Mouse (Mus musculus): ENCODE measurements around the gene Crygc. TPM values are rescaled to one million over a fixed set of nuclear protein-coding genes. Genes with fewer than 3 reads are reported as not detected.

Gene Crygc
- polyA plus RNA-seq, 2 experiments = not detected

DNA sequence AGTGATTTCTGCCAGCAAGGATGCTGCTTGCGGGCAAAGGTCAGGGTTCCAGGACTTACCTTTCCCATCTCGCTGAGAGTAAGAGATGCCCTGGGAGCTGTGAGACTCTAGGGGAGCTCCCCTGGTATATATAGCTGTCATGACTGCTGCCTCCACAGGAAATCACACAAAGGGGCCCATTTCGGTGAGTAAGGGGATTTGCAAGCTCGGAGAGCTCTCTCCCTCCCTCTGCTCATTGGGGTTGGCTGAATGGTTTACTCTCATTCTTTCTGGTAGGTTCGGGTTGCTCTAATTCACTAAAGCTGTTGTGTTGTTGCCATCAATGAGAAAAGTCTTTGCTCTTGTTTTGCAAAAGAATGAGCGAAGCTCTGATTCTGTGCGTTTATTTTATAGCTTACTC is 8.7 kb upstream of the Crygc start, which contains the start of gene Crygb:
Crygb (minus strand) TSS at position 101 of the 400 bp plus-strand sequence.
- no peak within 1 kb of the TSS for H3K9ac ChIP-seq (ENCODE audit: low read depth, low read length, severe bottlenecking)
- TF ChIP-seq POLR2A (IDR thresholded peaks at IDR 0.05; ENCODE audit: borderline replicate concordance, extremely low read depth, insufficient read depth, insufficient read length) = no peak
- ATAC-seq (ENCODE audit: low FRiP score, low read depth) (no peak), DNase-seq (ENCODE audit: low spot score) (no peak)
- no peaks in the 10 kb centered on the region for H3K36me3 ChIP-seq (ENCODE audit: control insufficient read depth, insufficient read depth, low read length)
- no peaks in the 10 kb centered on the region for H3K9me3 ChIP-seq (ENCODE audit: control insufficient read depth, low read length)
- H3K27ac ChIP-seq (replicated peaks; ENCODE audit: low read depth, low read length) = no peak within 1 kb of the TSS
- H3K27me3 ChIP-seq (ENCODE audit: control insufficient read depth, insufficient read depth, low read length) = no peaks in the 10 kb centered on the region
- no peaks in the 10 kb centered on the region for H3K4me1 ChIP-seq (ENCODE audit: control insufficient read depth, insufficient read depth, low read length)
- H3K4me2 ChIP-seq (replicated peaks; ENCODE audit: low read depth, low read length, severe bottlenecking) = no peak within 1 kb of the TSS
- no peak within 1 kb of the TSS for H3K4me3 ChIP-seq (replicated peaks; ENCODE audit: low read length)
- 32% methylated on average over 7 of the region's 7 CpGs for WGBS

DNA sequence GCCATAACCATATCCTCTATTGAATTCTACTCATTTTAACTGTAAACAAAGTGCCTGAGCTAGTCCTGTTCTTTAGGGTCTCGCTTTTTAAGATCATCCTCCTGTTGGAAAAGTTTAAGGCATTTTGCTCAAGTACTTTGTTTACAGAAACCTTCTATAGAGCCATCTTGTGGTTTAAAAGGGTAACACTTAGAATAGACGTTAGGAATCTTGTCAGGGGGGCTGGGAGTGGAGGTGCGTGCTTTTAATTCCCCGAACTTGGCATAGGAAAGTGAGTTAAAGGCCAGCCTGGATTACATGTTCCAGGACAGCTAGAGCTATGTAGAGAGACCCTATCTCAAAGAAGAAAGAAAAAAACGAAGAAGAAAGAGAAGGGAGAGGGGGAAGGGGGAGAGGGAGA is 2.1 kb upstream of the Crygc start:
- no peak overlapping the region for H3K4me3 ChIP-seq (replicated peaks; ENCODE audit: low read length)
- H3K4me2 ChIP-seq (replicated peaks; ENCODE audit: low read depth, low read length, severe bottlenecking) = no peak overlapping the region
- H3K36me3 ChIP-seq (ENCODE audit: control insufficient read depth, insufficient read depth, low read length) = no peaks in the 10 kb centered on the region
- WGBS = 21% methylated on average over 5 of the region's 5 CpGs
- no peak for ATAC-seq (ENCODE audit: low FRiP score, low read depth)
- H3K9me3 ChIP-seq (ENCODE audit: control insufficient read depth, low read length) = no peaks in the 10 kb centered on the region
- H3K4me1 ChIP-seq (ENCODE audit: control insufficient read depth, insufficient read depth, low read length) = no peaks in the 10 kb centered on the region
- TF ChIP-seq POLR2A (IDR thresholded peaks at IDR 0.05; ENCODE audit: borderline replicate concordance, extremely low read depth, insufficient read depth, insufficient read length) = no peak
- no peak overlapping the region for H3K9ac ChIP-seq (ENCODE audit: low read depth, low read length, severe bottlenecking)
- H3K27me3 ChIP-seq (ENCODE audit: control insufficient read depth, insufficient read depth, low read length) = no peaks in the 10 kb centered on the region
- no peak overlapping the region for H3K27ac ChIP-seq (replicated peaks; ENCODE audit: low read depth, low read length)
- DNase-seq (ENCODE audit: low spot score) = no peak

DNA sequence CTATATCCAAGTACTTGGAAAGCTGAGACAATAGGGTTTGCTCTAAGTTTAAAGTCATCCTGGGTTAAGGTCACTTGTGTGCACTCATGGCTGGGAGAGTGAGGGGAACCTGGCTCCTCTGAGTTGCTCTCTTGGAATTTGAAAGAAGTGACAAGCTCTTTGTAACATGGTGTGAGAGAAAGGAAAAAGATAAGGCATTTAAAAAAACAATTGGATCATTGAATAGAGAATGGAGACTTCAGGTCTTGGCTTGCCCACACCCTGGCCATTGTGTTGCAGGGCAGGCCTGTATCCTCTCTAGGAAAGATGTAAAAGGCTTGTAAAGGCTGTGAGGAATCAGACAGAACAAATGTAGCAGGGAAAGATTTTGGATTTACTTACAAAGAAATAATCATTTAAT is 5.6 kb downstream of the Crygc start:
- H3K9ac ChIP-seq (ENCODE audit: low read depth, low read length, severe bottlenecking) = no peak overlapping the region
- H3K4me3 ChIP-seq (replicated peaks; ENCODE audit: low read length) = no peak overlapping the region
- no peak for ATAC-seq (ENCODE audit: low FRiP score, low read depth)
- no peak for TF ChIP-seq POLR2A (IDR thresholded peaks at IDR 0.05; ENCODE audit: borderline replicate concordance, extremely low read depth, insufficient read depth, insufficient read length)
- H3K9me3 ChIP-seq (ENCODE audit: control insufficient read depth, low read length) = no peaks in the 10 kb centered on the region
- DNase-seq (ENCODE audit: low spot score) = no peak
- no peaks in the 10 kb centered on the region for H3K27me3 ChIP-seq (ENCODE audit: control insufficient read depth, insufficient read depth, low read length)
- H3K27ac ChIP-seq (replicated peaks; ENCODE audit: low read depth, low read length) = no peak overlapping the region
- H3K36me3 ChIP-seq (ENCODE audit: control insufficient read depth, insufficient read depth, low read length) = no peaks in the 10 kb centered on the region
- no peaks in the 10 kb centered on the region for H3K4me1 ChIP-seq (ENCODE audit: control insufficient read depth, insufficient read depth, low read length)
- no peak overlapping the region for H3K4me2 ChIP-seq (replicated peaks; ENCODE audit: low read depth, low read length, severe bottlenecking)

DNA sequence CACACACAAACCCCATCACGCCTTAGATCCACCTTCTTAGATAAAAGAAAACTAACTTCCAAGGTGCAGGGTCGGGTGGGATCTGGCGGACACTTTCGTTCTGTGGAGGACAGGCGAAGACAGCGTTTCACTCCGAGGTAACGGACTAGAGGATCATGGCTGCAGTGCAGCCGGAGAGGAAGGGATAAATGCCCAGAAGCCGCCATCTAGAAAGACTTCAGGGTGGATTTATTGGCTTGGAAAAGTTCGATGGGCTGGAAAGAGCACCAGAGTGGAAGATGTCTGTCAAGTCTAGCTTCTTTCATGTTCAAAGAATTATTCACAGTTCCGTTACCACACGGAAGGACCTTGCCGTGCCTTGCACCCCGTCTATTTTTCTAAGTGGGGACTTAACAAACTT is 9.3 kb downstream of the Crygc start:
- no peak for DNase-seq (ENCODE audit: low spot score)
- Histone ChIP-seq H3K4me1 (ENCODE audit: control insufficient read depth, insufficient read depth, low read length) (no peaks in the 10 kb centered on the region), H3K36me3 (ENCODE audit: control insufficient read depth, insufficient read depth, low read length) (no peaks in the 10 kb centered on the region), H3K4me2 (replicated peaks; ENCODE audit: low read depth, low read length, severe bottlenecking) (no peak overlapping the region), H3K4me3 (replicated peaks; ENCODE audit: low read length) (no peak overlapping the region), H3K9ac (ENCODE audit: low read depth, low read length, severe bottlenecking) (no peak overlapping the region), H3K27ac (replicated peaks; ENCODE audit: low read depth, low read length) (no peak overlapping the region), H3K9me3 (ENCODE audit: control insufficient read depth, low read length) (no peaks in the 10 kb centered on the region), H3K27me3 (ENCODE audit: control insufficient read depth, insufficient read depth, low read length) (no peaks in the 10 kb centered on the region; the same call in 1 of the 2 replicates)
- 91% methylated on average over 15 of the region's 15 CpGs for WGBS
- TF ChIP-seq POLR2A (IDR thresholded peaks at IDR 0.05; ENCODE audit: borderline replicate concordance, extremely low read depth, insufficient read depth, insufficient read length) = no peak
- no peak for ATAC-seq (ENCODE audit: low FRiP score, low read depth)

DNA sequence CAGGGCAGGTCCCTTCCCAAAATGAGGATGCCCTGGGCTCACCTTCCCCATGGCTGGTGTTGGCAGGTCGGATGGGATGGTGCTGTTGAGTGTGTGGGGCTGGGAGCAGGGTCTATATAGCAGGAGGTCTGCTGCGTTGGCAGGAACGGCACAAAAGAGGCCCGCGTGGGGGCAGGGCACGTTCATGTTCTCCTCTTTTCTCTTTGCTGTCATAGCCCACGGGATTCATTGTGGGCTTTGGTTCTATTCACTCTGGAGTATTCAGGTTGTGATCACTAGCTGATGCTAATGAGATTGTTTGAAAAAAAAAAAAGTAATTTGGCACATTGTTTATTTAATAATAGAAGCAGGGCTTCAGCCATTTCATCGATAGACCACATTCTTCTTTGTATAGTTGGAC is 10.1 kb downstream of the Crygc start, which contains the start of gene Crygd:
Crygd (minus strand) TSS at position 101 of the 400 bp plus-strand sequence.
- no peaks in the 10 kb centered on the region for H3K36me3 ChIP-seq (ENCODE audit: control insufficient read depth, insufficient read depth, low read length)
- WGBS = 82% methylated on average over 8 of the region's 8 CpGs
- no peak for TF ChIP-seq POLR2A (IDR thresholded peaks at IDR 0.05; ENCODE audit: borderline replicate concordance, extremely low read depth, insufficient read depth, insufficient read length)
- H3K27ac ChIP-seq (replicated peaks; ENCODE audit: low read depth, low read length) = no peak within 1 kb of the TSS
- ATAC-seq (ENCODE audit: low FRiP score, low read depth) = no peak
- H3K4me3 ChIP-seq (replicated peaks; ENCODE audit: low read length) = no peak within 1 kb of the TSS
- no peak within 1 kb of the TSS for H3K4me2 ChIP-seq (replicated peaks; ENCODE audit: low read depth, low read length, severe bottlenecking)
- DNase-seq (ENCODE audit: low spot score) = no peak
- H3K27me3 ChIP-seq (ENCODE audit: control insufficient read depth, insufficient read depth, low read length) = no peaks in the 10 kb centered on the region; the same call in 1 of the 2 replicates
- no peak within 1 kb of the TSS for H3K9ac ChIP-seq (ENCODE audit: low read depth, low read length, severe bottlenecking)
- no peaks in the 10 kb centered on the region for H3K4me1 ChIP-seq (ENCODE audit: control insufficient read depth, insufficient read depth, low read length)
- H3K9me3 ChIP-seq (ENCODE audit: control insufficient read depth, low read length) = no peaks in the 10 kb centered on the region

DNA sequence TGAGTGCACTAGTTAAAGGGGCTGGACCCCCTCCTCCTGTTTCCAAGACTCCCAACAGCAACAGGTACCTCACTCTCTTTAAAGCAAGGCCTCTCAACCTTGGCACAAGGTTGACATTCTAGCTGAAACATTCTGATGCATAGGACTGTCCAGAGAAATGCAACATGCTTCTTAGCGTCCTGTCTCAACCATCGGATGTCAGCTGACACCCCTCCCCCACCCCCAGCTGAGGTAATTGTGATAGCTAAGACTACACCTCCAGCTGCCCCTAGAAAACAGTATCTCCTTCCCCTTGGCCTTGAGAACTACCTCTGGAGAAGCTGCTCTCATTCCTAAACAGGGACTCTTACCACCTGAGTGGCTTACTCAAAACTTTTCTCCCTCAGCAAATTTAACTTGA is 21.3 kb downstream of the Crygc start:
- no peak overlapping the region for H3K4me3 ChIP-seq (replicated peaks; ENCODE audit: low read length)
- WGBS = 31% methylated on average over 2 of the region's 2 CpGs
- no peak overlapping the region for H3K27ac ChIP-seq (replicated peaks; ENCODE audit: low read depth, low read length)
- no peak overlapping the region for H3K9ac ChIP-seq (ENCODE audit: low read depth, low read length, severe bottlenecking)
- no peaks in the 10 kb centered on the region for H3K4me1 ChIP-seq (ENCODE audit: control insufficient read depth, insufficient read depth, low read length)
- no peaks in the 10 kb centered on the region for H3K36me3 ChIP-seq (ENCODE audit: control insufficient read depth, insufficient read depth, low read length)
- no peaks in the 10 kb centered on the region for H3K9me3 ChIP-seq (ENCODE audit: control insufficient read depth, low read length)
- H3K4me2 ChIP-seq (replicated peaks; ENCODE audit: low read depth, low read length, severe bottlenecking) = no peak overlapping the region
- no peak for DNase-seq (ENCODE audit: low spot score)
- no peak for TF ChIP-seq POLR2A (IDR thresholded peaks at IDR 0.05; ENCODE audit: borderline replicate concordance, extremely low read depth, insufficient read depth, insufficient read length)
- no peak for ATAC-seq (ENCODE audit: low FRiP score, low read depth)
- no peaks in the 10 kb centered on the region for H3K27me3 ChIP-seq (ENCODE audit: control insufficient read depth, insufficient read depth, low read length)
